Mouse (Mus musculus): ENCODE measurements around the gene Aurkaip1.
A peak's percentile ranks its signal among the peaks of the same experiment; 100 is the strongest.

Aurkaip1 gene

DNA sequence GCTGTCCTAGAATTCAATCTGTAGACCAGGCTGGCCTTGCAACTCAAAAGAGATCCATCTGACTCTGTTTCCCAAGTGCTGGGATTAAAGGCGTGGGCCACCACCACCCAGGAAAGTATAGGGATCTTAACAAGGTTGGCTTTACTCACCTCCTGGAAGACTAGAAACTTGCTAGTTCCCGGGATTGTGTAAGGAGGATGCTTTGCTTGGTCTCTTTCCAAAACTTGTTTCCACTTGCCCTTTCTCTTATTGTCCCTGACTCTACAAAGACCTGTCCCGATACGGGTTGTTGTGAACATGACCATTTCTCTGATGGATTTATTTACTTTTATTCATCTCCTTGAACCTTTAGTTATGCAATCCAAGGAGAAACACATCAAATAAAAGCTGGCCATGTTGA lies 1.2 kb upstream of the Aurkaip1 start:
- no peak for DNase-seq (ENCODE audit: low read depth, low spot score)

DNA sequence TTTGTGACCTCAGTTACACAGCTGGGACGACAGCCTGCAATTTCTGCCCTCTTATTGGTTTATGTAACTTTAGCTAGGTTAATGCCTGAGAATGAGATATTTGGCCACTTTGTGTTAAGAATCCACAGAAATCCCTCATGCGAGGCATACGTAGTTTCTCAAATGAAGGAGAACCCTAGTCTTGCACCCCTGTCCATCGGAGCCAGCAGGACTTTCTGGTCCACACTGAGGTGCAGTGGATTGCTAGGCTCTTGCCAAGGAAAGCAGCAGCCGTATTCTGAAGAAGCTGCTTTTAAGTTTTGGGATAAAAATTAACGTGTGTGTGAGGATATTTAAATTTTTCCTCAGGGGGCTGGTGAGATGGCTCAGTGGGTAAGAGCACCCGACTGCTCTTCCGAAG lies 476 bp upstream of the Aurkaip1 start:
- DNase-seq (ENCODE audit: low read depth, low spot score), result no peak

DNA sequence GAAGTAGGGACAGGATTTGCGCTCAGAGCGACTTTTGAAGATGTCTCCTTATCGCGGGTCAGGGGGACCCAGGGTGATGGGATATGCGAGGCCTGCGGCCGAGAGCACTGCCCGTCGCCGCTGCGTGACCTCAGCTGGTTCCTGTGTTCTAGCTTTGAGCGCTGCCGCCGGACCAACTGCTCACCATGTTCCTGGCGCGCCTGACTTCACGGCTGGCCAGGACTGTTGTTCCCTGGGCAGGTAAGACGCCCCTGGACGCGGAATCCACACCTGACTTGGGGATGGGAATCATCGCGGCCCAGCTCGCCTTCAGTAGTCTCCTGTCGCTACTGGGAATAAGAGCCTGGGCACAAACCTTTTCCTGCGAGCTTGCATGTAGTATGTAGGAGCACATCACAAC lies 759 bp downstream of the Aurkaip1 start:
- no peak for DNase-seq (ENCODE audit: low read depth, low spot score)

DNA sequence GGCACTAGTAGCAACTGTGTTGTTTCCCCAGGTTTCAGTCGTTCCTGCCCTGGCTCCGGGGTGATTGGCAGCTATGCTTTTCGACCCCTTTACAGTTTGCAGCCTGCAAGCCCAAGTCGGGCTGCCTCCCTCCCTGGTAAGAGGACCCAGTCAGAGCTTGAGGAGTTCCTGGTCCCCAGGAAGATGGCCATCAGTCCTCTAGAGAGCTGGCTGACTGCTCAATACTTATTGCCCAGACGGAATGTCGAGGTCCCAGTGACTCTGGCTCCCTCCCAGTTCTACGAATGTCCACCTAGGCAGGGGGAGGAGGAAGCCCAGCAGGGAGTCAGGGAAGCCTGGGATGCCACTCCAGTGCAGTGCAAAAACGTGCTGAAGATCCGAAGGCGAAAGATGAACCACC lies 1.2 kb downstream of the Aurkaip1 start:
- DNase-seq (ENCODE audit: low read depth, low spot score), result no peak

DNA sequence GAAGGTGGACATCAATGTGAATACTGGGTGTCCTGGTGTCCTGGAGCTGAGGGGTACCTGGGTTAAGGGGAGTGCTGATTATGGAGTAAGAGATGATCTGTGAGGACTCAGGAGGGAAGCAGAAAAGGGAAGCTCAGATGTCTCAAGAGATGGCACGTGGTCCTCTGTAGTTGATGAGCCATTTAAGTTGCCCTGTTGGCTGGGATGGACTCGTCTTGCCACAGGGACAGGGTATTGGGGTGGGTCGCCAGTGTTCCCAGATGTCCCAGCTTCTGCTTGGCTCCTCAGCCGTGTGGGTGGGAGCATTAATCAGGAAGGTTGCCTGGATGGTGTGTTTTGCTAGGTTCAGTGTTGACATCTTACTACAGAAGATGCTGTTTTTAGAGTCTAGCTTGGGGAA lies 2.2 kb downstream of the Aurkaip1 start:
- no peak for DNase-seq (ENCODE audit: low read depth, low spot score)

DNA sequence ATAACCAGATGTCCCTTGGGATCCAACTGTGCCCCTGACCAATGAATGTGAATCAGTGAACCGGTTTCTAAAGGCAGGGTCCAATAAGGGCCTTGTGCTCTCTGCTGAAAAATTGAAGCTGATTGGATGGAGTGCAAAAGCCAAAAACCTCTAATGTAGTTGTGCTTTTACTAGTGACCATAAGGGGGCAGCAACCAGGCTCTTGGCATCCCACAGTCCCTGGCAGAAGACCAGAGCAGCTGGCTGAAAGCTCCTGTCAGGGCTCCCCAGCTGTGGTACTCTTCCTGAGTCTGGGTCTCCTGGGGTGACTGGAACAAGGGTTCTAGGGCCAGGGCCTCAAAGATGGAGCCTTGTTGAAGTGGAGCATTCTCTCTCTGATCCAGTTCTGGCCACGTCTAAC lies 2.8 kb downstream of the Aurkaip1 start:
- DNase-seq (ENCODE audit: low read depth, low spot score), result peak; percentile 57

DNA sequence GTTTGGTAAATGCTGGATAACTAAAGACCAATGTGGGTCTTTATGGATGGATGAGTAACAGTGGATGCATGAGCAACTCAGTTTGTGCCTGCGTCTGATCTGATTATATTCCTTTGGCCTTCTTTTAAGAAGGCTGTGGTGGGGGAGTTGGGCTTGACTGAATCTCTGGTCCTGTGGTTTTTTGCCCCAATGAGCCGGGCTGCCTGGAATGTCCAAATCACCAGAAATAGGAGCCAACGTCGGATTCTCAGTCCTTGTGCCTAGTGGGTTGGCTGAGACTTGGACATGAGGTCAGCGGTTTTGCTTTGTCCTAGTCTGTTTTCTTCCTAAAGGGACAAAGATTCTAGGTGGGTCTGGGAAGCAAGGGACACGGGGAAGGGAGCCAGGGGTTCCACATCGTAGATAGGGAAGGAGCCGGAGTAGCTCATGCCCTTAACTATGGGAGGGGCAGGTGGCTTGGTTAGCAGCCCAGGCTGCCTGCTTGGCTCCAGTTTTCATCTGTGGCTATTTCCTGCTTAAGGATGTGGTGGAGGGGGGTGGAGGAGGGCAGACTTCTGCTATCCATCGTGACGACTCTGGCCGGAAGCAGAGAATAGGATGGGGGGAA lies 6.4 kb downstream of the Aurkaip1 start:
- no peak for DNase-seq (ENCODE audit: low read depth, low spot score)

DNA sequence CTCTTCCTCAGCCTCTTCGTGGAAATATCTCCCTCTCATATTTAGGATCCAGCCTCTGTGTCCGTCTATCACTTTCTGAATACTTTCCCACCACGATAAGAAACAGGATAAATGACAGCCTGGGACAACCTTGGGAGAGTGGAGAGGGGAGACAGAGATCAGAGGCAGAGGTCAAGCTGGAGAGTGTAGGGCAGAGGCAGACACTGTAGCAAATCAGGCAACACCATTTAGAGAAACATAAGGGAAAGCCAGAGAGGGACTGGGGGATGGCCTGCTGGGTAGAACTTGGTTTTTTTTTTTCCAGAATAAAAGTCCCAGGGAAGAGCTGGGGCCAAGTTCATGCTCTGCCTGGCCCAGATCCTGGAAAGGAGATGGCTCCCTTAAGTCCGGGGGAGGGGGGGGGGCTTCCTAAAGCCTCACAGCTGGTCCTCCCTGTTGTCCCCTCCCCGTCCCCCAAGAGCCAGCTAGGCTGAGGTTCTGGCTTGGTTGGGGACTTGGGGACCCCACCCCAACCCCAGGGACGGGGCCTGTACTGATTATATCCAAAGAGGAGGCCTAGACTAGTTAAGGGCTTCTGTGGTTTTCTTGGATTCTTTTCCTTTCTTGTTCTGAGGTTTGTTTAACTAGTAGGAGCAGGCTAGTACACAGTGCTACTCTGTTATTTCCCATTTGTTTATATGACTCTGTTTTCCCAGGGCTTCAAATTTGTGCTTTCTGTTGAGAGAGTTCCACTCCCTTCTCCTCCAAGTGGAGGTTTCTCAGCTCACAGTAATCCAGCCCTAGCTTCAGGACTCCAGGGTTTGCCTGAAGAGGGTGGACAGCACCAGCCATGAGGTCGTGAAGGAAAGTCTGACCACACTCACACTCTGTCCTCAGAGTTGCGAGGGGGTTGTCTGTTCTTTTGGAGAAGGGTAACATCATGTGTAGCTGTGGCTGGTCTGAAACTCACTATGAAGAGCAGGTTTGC lies 7.4 kb downstream of the Aurkaip1 start:
- no peak for DNase-seq (ENCODE audit: low read depth, low spot score)

DNA sequence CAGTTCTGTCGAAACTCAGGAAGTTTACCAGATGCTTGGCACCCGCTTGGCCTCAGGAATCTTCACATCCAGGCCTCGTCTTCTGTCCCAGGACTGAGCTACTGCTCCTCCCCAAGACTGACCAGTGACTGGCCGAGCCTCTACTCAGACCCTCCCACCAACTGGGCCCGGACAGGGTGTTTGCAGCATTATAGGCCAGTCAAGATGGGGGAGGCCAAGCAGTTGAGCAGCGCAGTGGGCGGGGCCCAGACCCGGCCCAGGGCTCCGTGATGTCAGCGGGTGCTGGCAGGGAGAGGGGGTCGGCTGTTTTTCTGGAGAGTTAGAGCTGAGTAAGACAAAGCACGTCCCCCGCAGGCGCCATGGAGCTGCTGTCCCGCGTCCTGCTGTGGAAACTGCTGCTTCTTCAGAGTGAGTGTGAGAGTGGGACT lies 8.4 kb downstream of the Aurkaip1 start, which contains the start of gene Mxra8:
Mxra8 (plus strand) TSS at position 198 of the 428 bp plus-strand sequence.
- peak; percentile 76 for DNase-seq (ENCODE audit: low read depth, low spot score)

DNA sequence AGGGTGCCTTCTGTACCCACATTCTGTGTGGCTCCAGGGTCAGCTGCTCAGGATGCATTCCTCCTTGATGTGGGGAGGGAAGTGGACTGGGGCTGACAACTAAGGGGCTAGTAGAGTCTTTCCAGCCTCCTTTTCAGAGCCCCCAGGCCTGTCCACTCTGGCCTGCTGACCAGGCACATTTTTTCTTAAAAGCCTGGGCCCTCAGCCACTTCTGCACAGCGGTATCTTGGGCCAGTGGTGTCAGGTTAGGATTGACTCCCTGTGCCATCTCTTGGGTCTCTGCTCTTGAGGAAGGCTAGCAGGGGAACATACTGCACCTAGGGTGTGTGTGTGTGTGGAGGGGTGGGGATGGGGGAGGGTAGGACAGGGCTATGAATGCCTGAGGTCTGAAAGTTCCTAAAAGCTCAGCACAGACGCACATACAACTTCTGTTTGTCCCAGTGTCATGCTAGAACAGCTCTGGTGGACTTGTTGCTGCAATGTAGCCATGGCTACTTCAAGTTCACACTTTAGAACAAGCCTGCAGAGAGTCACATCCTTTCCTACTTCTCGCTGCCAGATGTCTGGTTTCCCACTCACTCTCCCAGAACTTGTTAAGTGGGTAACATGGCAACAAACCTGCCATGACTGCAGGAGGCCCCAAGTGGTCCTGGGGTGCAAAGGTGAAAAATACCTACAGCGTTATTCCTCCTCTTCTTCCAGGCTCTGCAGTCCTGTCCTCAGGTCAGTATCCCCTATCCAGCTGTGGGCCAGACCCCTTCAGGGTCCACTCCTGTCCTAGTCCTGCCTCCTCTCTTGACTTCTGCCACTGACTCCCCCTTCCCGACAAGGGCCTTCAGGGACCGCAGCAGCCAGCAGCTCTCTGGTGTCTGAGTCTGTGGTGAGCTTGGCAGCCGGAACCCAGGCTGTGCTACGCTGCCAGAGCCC lies 9.3 kb downstream of the Aurkaip1 start:
- no peak for DNase-seq (ENCODE audit: low read depth, low spot score)

DNA sequence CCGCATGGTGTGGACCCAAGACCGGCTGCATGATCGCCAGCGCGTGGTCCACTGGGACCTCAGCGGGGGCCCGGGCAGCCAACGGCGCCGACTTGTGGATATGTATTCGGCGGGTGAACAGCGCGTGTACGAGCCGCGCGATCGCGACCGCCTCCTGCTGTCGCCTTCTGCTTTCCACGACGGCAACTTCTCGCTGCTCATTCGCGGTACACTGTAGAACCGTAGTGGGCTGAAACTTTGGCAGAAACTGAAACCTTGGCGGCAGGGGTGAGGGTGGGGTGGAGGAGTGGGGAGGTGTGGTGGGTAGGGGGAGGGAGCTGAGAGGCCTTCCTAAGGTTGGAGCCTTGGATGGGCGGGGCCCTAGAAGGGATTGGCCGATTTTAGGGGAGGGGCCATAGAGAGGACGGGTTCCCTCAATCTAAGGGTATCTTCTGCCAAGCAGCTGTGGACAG lies 10.0 kb downstream of the Aurkaip1 start:
- no peak for DNase-seq (ENCODE audit: low read depth, low spot score)

DNA sequence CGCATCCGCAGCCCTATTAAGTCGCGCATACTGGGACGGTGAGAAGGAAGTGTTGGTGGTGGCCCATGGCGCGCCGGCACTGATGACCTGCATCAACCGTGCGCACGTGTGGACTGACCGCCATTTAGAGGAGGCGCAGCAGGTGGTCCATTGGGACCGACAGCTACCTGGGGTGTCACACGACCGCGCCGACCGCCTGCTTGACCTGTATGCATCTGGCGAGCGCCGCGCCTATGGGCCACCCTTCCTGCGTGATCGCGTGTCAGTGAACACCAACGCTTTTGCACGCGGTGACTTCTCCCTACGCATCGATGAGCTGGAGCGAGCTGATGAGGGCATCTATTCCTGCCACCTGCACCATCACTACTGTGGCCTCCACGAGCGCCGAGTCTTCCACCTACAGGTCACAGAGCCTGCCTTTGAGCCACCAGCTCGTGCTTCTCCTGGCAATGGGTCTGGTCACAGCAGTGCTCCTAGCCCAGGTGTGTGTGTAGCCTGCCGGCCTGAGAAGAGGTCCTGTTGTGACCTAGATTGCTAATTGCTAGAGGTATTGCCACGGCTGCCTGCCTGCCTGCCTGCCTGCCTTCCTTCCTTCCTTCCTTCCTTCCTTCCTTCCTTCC lies 10.7 kb downstream of the Aurkaip1 start:
- no peak for DNase-seq (ENCODE audit: low read depth, low spot score)

DNA sequence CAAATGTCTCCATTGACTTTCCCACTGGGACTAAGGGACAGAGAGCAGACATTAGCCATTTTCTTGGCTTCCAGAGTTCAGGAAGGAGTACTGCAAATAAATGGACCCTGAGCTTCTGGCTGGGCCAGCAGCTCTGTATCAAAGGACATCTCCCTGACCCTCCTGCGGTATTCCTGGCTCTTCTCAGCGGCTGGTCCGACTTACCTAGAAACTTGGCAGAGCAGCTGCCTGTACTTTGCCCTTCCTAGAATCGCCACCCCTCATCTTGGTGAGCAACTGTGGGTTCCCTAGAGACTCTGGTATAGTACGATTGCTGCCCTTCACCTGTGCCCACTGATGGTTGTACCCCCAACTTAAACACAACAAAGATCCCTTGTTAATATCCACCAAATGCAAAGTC lies 12.2 kb downstream of the Aurkaip1 start:
- no peak for DNase-seq (ENCODE audit: low read depth, low spot score)

DNA sequence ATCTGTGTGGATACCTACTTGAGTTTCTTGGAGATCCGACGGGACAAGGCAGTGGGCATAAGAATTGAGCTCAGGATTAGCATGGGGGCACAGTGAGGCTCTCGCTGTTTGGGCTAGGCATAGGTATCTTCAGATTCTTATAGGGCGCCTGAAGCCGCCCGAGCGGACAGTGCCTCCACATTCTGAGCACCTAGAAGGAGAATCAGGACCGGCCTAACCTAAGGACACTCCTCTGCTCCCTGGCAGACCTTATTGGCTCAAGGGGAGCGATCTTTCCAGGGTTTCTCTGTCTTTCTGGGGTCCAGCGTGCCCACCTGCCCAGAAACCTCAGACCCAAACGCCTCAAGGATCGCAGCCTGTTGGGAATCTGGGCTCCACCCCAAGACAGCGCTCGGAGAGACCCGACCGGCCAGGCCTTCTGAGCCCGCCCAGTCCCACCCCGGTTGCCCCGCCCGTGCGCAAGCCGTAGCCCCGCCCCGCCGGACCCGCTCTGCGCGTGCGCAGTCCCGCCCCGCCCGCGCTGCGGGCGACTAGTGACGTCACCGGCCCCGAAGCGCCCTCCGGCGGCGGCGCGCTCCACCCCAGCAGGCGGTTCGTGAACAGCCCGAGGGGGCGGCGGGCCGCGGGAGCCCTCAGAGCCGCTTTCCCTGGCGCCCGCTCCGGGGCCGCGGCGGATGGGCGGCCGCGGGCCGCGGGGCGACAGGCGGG lies 16.0 kb downstream of the Aurkaip1 start, which contains the start of gene Dvl1:
Dvl1 (plus strand) TSS at position 532 of the 708 bp plus-strand sequence.
- peak; percentile 83 for DNase-seq (ENCODE audit: low read depth, low spot score)

DNA sequence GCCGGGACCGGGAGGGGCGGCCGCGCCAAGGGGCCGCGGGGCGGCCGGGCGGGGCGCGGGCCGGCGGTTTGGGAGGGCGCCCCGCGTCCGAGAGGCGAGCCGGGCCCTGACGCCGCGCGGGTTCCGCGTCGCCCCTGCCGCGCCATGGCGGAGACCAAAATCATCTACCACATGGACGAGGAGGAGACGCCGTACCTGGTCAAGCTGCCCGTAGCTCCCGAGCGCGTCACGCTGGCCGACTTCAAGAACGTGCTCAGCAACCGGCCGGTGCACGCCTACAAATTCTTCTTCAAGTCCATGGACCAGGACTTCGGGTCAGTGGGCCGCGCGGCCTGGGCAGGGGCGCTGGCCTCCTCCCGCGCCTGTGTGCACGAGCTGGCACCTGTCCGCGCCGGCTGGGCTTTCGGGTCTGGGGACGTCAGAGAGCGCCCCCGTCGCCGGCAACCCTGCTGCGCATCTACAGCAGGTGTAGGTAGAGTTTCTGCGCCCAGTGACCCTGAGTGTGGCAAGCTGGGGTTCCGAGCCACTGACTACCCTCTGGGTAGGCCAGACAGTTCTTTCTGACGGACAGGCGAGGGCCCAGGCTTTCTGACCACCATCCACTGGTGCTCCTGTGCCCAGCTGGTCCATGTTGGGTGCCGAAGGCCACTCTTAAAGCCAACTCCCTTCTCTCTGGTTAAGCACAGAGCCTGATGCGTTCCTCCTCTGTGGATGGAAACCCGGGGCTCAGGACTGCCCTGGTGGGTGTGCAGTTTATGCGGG lies 16.7 kb downstream of the Aurkaip1 start:
- DNase-seq (ENCODE audit: low read depth, low spot score), result no peak

DNA sequence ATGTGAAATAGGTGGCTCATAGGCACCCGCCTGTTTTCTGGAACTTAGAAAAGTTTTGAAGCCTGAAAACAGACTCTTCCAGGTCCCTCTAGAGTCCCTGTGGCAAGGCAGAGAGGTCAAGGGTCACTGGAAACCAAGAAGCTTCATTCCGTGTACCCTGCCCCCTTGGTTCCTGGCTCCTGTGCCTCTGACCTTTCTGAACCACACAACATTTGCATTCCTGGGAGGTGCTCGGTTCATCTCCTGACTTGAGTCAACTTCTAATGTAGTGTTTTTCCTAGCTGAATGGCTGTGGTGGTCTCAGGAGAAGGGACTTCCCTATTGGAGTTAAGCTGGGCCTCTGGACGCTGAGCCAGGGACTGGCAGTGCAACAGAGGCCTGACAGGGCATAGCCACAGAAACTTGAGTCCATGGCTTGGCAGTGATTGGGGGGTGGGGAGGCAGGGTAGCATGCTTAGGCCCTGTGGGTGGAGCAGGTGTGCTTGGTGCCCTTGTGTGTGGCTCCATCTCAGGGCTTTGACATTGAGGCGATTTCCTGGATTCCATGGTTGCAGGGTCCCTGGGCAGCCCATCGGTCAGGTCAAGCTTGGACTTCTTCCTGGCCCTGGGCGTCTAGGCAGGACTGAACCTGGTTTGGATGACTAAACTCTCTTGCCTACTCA lies 17.5 kb downstream of the Aurkaip1 start:
- no peak for DNase-seq (ENCODE audit: low read depth, low spot score)

DNA sequence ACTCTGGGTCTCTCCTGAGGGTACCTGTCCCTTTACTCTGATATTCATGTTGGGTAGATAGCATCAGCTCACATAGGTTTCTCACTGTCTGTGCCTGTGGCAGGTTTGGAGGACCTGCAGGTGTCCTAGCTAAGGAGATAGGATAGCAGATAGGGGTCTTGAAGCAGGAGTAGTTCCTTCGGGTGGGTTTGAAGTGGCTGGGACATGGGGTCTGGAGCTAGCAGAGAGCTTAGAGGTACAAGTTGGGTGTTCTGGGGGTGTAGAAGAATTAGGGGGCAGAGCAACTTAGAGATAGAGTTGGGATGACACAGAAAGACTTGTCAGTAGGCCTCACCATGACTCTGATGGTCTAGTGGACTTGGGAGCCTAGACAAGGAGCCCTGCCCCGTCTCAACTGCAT lies 18.3 kb downstream of the Aurkaip1 start:
- DNase-seq (ENCODE audit: low read depth, low spot score), result no peak

DNA sequence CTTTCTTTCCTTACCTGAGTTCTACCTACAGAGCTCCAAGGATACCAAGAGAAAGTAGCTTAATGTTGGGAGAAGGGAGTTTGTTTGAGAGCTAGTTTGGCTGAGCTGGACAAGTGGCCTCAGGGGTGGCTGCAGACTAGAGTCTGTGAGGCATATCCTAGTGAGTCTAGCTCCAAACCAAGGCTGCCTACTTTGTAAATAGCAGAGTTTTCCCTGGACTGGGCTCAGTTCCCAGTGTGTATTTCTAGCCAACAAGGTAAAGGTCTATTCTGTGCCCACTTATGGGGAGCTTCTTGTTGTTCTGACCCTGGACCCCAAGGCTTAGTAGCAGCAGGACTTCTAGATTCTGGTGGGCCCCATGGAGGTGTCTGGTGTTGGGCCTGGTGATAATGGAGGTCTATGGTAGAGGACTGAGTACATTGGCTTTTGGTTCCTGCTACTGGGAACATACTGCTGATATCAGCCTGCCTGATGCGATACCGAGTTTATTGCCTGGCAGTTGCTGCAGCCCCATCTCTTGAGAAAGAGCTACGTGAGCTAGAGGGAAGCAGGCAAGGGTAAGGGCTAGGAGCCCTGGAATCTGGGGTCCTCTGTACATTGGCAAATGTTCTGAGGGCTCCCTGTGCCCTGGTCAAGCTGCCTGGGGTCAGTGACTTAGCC lies 18.9 kb downstream of the Aurkaip1 start:
- DNase-seq (ENCODE audit: low read depth, low spot score), result no peak

DNA sequence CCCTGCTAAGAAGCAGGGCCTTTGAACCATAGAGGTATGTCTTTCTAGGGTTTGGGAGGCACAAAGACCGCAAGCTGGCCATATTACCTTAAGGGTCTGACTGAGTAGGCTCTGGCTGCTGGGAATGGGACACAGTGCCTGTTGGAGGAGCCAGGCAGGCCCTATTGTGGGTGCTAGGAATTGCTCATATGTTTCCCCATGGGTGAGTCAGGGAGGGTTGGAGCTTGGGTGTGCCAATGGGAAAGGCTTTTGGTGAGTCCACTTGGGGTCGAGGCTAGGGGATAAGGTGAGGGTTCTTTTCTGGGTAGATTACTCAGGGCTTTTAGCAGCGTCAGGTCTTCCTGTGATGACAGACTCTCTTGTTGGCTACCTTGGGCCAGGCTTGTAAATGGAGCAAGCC lies 20.3 kb downstream of the Aurkaip1 start:
- no peak for DNase-seq (ENCODE audit: low read depth, low spot score)
